Mouse (Mus musculus) kidney, adult 8-10 months (tissue): ENCODE measurements at regions not wholly inside any gene's neighbourhood (a gene's known extent, or its start where the extent isn't known, plus 50 kb on each side); places are given as distances from the start of the nearest gene placed in this dataset.
"Not testable (repeated sequence)": the region's sequence is repeated elsewhere in the genome, so short reads cannot be mapped to it uniquely, and the experiment has no call there.

ENCODE experiments used
- DNase-seq, 2 experiments: peaks; one replicate each; pipeline ENCODE4 v3.0.0; 2022

DNA sequence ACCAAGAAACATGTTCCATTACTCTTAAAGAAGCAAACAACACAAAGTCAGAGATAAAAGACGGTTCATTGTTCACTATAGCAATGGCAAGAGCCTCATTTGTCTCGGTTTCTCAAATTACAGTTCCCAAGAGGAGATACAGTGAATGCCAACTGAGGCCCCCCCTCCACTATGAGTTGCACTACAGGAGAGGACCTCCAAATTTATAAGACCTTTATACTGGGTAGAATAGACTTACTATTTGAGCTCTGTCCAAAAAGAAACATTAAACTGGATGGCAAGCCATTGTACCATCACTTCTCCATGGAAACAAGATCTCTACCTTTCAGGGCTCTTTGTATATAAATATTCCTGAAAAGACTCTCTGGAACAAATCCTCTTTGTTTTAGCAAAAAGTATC, 66.4 kb downstream of the Fundc1 start:
- DNase-seq, result no peak

DNA sequence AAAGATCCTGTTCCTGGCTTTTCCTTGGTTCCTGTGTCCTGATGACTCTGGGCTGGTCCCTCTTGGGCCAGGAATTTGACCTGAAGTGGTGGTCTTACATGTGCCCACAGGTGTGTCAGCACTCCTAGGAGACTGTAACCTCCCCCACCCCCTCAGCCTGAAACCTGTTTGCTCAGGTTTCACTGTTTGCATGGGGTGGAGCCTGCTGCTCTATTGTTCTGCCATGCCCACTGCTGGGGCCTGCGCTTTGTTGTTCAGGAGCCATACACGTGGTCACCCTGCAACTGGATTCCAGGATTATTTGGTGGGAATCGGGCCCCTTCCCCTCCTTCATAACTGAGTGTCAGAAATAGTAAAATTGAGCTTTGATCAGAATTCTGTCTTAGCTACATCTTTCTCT, 99.0 kb downstream of the Fundc1 start:
- DNase-seq, result not testable (repeated sequence)

GRCm38 (mm10) chrX:17456515-17456914, 115.6 kb downstream of the Fundc1 start:
- peak in 1 of 2 experiments; percentile 45 for DNase-seq

- DNase-seq, result no peak
Observed at GRCm38 (mm10) chrX:17415163-17415562, 96.0 kb upstream of the Efhc2 start.

DNA sequence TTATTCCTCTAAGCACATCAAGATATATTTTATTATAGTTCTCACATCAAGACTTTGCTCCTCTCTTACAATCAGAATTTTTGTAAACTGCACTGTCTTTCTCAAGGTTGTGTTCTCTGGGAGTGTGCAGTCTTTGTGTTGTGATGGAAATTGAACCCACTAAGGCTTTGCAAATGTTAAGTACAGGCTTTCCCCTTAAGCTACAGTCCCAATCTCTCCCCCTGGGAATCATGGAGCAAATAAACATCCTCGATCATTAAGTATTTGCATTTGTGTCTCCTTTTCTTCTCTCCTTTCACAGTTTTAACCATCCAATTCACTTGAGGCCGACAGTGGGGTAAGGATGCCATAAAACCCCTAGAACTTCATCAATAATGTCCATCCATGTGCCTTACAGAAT, 85.1 kb upstream of the Efhc2 start:
- no peak for DNase-seq
